Mouse (Mus musculus) c-Kit-positive CD71-negative TER-119-negative erythroid progenitor cells, embryonic 14.5 days (primary cell): ENCODE data around the gene Uck2.

Source experiments
- DNase-seq: peaks from one replicate; pipeline ENCODE4 v3.0.0-alpha.2; 2013; ENCODE audit warnings: low read depth

Uck2 gene

DNA sequence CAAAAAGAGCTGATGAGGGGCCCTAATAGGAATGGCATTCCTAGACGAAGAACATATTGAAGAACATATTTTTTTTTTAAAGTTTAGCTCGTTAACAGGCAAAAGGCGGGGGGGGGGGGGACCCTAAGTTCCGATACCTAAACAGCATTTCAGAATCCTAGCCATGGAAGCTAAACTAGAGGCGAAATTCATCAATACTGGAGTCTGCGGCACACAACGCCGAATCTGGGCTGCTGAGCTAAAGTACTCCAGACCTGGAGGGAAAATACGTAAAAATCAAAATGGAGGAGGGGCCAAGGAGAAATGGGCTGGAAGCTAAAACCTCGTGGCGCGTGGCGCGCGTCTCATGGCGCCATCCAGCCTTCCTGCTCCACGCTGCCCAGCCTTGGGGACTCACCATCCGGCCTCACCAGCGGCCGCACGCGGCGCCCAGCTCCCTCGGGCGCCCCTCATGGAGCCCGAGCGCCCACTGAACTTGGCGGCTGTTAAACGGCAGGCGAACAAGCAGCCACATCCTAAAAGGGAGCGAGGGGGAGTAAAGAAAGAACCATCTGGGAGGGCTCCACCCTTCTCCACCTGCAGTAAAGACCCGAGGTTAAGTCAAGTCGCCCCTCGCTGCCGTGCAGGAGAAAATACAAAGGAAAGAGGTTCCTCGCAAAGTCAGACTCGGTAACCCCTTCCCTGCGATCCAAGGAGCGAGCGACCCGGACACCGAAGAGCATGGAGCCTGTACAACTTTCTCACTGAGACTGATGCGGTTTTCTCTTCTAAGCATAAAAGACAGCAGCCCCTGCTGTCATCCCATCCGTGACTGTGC, 1.5 kb downstream of the Uck2 start:
- DNase-seq, result no peak

DNA sequence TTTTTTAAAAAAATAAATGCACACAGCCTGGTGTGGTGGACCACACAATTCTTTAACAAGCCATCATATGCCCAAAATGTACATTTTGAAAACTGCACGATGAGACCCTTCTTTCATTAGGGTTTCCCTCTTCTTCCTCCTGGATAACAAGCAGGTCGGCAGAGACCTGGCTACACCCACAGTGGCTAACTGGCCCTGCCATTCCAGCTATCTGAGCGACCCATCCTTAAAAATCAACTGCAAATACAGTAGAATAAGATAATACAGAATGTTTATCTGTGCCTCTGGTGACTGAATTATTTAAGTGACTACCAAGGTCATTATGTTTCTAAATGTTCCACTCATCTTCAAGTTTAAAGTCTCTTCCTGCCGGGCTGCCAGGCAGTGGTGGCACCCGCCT, 2.4 kb downstream of the Uck2 start:
- no peak for DNase-seq

DNA sequence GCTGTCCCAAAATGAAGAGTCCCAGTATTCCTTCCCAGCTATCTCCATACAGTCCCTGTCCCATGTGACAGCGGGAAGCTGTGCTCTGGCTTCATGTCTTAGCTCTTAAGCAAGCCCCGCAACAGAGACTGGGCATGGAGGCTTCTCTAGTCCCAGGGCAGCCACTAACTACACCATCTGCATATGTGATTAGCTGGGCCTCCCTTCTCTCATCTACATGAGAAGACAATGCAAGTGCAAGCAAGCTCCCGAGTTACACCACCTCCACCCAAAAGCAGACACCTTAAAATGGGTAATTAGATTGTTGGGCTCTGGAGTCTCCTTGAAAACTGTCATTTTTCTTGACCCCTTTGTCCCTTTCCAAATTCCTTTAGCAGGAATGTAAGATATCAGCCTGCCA, 3.0 kb downstream of the Uck2 start:
- DNase-seq, result no peak

DNA sequence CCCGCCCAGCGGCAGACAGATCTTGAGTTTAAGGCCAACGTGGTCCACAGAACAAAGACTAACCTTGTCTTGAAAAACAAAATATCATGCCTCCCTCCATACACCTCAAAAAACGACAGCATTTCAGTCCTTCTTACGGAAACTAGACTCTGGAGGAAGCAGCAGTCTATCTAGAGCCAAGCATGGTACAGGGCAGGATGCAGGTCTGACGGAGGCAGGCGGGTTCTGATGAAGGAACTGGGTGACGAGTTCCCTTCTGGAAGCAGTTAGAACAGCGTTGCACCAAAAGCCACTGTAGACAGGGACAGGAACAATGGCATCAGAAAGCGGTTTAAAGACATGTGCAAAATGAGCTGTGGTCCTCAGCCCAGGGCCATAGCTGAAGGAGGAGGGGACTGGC, 5.1 kb downstream of the Uck2 start:
- no peak for DNase-seq

GRCm38 (mm10) chr1:167279160-167279715, 5.9 kb downstream of the Uck2 start:
- no peak for DNase-seq

DNA sequence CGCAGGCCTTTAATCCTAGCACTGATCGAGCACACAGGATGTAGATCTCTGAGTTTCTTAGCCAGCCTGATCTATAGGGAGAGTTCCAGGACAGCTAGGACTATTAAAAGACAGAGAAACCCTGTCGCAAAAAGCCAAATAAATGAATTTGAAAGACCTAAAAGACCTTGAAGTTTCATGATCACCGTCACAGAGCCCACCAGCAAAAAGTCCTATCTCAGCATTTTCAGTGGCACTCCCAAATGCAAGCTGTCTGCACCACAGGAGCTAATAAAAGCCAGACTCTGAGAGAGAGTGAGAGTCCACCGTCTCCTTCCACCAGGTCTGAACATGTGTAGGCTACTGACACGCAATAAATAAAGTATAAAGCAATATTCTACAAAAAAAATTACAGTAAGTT, 6.7 kb downstream of the Uck2 start:
- DNase-seq, result no peak

DNA sequence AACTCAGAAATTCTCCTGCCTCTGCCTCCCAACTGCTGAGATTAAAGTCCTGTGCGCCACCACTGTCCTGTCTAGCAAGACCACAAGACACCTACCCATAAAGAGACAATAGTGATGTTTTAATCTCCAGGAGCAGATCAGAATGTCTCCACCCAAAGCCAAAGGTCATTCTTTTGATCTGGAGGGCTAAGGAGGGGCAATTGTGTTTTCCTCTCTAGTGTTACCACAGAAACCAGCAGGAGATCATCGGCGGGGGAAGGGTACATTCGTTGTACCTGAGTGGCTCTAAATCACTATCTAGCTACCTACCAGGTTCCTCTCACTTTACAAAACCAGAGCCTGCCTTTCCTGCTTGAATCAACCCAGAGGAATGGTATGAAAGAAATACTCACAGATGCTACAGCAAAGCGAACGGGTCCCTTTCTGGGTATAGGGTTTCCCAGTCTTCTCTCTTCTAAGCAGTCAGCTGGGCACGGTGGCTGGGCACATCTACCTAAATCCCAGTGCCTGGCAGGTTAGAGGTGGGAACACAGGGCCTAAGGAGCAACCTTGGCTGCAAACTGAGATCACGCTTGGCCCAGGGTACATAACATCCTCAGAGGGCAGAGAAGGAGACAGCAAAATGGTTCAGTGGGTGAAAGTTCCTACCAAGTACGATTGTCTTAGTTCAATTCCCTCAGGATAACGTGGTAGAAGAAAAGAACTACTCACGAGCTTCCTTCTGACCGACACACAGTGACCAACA, 10.3 kb downstream of the Uck2 start:
- no peak for DNase-seq

- no peak for DNase-seq
These were observed 11.5 kb downstream of the Uck2 start for GRCm38 (mm10) chr1:167273380-167274163.

DNA sequence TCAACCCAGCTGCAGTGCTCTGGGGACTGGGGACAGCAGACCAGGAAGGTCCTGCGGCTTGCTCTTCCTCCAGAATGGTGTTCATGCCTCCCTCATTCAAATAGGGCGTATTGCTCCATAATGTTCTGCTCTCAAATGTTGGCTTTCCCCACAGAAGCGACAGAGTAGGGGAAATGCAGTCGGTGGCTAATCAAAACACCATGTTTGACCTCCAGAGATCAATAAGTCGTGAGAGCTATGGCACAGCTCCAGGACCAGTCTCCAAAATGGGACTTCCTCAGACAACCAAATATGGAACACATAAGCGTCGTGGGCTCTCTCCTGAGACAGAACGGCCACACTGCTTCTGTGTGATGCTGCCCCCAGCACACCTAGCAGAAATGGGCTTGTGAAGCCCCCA, 13.3 kb downstream of the Uck2 start:
- no peak for DNase-seq

DNA sequence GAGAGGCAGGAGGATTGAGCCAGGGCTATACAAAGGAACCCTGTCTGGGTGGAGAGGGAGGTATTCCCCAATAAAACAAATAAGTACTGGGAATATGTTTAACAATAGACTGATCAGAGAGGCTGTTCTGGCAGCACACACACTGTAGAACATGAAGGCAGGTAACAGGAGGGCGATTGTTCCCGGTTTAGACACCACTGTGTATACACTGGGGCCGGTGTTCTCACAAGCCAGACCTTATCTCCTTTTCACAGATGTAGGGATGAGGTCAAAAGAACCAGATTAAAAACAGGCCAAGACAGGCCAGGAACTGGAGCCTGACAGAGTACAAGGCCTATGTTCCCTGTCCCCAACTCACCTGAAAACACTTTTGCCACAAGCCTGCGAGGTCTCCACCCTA, 13.8 kb downstream of the Uck2 start:
- no peak for DNase-seq

- no peak for DNase-seq
These were observed 14.6 kb downstream of the Uck2 start for GRCm38 (mm10) chr1:167270342-167271111.

DNA sequence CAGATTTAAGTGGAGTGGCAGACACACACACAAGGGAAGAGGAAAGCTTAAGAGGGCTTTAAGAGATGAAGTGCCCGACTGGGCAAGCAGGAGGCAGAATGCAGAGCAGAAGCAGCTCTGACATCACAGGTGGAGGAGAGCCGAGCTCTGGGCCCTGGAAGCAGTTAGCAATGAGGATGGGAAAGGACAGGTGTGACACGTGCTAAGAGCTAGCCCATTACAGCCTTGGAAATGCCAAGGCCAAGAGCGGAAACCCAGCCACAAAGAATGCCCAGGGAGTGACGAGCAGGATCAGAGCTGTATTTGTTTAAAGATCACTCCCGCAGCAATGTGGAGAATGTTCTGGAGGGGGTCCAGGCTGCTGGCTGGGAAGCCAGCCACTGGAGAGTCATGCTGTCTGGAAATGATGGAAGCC, 15.3 kb downstream of the Uck2 start:
- DNase-seq, result no peak

GRCm38 (mm10) chr1:167269350-167269811, 15.7 kb downstream of the Uck2 start:
- no peak for DNase-seq

- no peak for DNase-seq
These were observed 16.6 kb downstream of the Uck2 start for GRCm38 (mm10) chr1:167268360-167269063.

- no peak for DNase-seq
These were observed 18.4 kb downstream of the Uck2 start for GRCm38 (mm10) chr1:167266720-167267119.

DNA sequence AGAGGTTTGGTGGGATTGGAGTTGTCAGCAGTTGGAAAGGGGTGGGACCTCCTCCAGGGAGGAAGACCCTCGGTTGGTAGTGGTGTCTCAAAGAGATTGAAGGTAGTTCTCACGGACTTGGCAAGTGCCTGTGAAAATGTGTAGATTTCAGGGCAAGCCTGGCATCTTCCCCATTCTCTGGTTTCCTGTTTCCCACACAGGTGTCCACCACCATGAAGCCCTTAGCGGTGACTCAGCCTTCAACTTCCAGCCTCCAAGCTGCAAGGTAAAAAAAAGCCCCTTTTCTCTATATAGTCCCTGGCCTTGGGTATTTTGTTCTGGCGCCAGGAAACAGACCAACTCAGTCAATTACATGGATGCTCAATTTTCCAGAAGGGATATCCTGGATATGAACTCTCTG, 19.8 kb downstream of the Uck2 start:
- no peak for DNase-seq

DNA sequence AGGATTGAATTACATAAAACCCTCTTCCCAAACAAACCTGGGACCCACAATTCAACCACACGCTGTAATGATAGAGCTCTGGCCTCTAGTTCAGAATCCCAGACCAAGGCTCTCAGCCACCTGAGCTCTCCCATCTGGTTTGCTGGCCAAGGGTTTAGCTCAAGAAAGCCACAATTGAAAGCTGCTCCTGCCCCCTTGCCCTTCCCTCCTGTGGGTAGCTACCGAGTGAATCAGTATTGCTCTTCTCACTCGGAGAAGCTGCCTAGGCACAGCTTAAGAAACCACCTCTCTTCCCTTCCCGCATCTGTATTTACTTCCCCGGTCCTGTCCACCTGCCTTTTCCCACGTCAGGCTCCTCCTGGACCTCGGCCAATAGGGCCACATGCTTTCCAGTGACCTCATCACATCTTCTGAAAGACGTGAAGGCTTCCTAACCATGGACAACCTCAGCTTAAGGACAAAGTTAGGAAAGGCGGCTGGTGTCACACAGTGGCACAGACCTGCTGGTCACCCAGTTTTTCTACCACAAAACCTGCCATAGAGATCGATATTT, 22.6 kb downstream of the Uck2 start:
- no peak for DNase-seq

- no peak for DNase-seq
These were observed 23.4 kb downstream of the Uck2 start for GRCm38 (mm10) chr1:167261750-167262149.

DNA sequence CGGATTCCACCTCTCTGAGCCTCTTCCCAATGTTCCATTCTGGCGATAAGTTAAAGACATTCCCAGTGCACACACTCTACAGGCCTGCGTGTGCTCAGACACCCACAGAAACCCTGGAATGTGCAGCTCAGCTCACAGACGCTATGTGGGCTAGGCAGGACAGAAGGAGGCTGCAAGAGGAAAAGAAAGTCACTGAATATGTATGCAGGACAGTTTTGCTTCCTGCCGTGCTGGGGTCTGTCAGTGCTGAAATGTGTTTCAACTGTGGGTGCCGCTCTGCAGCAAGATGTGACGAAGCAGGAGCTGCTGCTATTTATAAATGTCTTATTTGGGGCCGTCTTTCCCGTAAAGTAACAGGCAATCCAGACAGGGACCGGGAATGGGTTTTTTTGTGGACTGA, 25.4 kb downstream of the Uck2 start:
- no peak for DNase-seq

DNA sequence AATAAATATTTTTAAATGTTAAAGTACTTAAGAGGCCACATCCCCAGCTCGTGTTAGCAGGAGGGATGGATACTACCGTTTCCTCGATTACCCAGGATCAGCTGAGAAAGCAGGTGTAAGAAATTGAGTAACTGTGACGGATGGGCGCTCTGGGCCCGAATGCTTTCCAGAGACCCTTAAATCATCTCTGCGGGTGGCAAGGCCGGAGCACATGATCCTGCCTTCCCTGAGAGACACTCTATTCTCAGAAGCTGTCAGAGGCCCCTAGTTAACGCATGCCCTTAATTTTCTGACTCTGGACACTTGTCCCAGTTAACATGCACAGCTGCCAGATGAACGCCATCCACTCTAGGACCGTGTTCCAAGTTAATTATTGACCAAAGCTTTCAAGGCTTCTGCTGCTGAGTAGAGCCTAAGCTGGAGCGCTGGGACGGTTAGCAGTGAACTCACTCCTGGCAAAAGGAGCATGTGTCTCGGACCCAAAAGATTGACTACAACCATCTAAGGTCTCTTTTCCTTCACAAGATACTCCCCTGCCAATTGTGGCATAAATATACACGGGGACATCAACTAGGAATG, 28.3 kb downstream of the Uck2 start:
- no peak for DNase-seq
